Mouse (Mus musculus) gastrocnemius, postnatal 10 days (tissue): ENCODE measurements around the gene Tcf12. TPM values are rescaled to one million over a fixed set of nuclear protein-coding genes. Genes with fewer than 3 reads are reported as not detected.

ENCODE experiments used
- DNase-seq: peaks from one replicate; pipeline ENCODE4 v3.0.0; 2021; ENCODE audit warnings: mixed read lengths
- total RNA-seq, 2 experiments: library from RNA; stranded (reverse); gene quantifications; 2 replicates each; pipeline ENCODE4 v1.2.3; 2021

Gene Tcf12
- total RNA-seq, 2 experiments from 2014 or later: 67.1 to 76.9 TPM

- no peak for DNase-seq
Observed at GRCm38 (mm10) chr9:71906522-71906921, 205.1 kb downstream of the Tcf12 start.

- no peak for DNase-seq
Observed at GRCm38 (mm10) chr9:71898852-71899251, 212.8 kb downstream of the Tcf12 start.

GRCm38 (mm10) chr9:71897399-71897798 lies 214.3 kb downstream of the Tcf12 start:
- no peak for DNase-seq

GRCm38 (mm10) chr9:71895931-71896724 lies 215.5 kb downstream of the Tcf12 start:
- DNase-seq: no peak

- DNase-seq: no peak
Observed at GRCm38 (mm10) chr9:71895291-71895690, 216.4 kb downstream of the Tcf12 start.

GRCm38 (mm10) chr9:71894943-71895286 lies 216.8 kb downstream of the Tcf12 start:
- no peak for DNase-seq

GRCm38 (mm10) chr9:71894246-71894942 lies 217.3 kb downstream of the Tcf12 start:
- DNase-seq: no peak

GRCm38 (mm10) chr9:71888450-71888849 lies 223.2 kb downstream of the Tcf12 start:
- no peak for DNase-seq

GRCm38 (mm10) chr9:71880629-71881028 lies 231.0 kb downstream of the Tcf12 start:
- DNase-seq: no peak

- DNase-seq: no peak
Observed at GRCm38 (mm10) chr9:71879972-71880371, 231.7 kb downstream of the Tcf12 start.

- no peak for DNase-seq
Observed at GRCm38 (mm10) chr9:71879415-71879814, 232.3 kb downstream of the Tcf12 start.

- no peak for DNase-seq
Observed at GRCm38 (mm10) chr9:71877867-71878266, 233.8 kb downstream of the Tcf12 start.

GRCm38 (mm10) chr9:71874761-71875160 lies 236.9 kb downstream of the Tcf12 start:
- DNase-seq: no peak

GRCm38 (mm10) chr9:71874035-71874572 lies 237.6 kb downstream of the Tcf12 start:
- DNase-seq: no peak

GRCm38 (mm10) chr9:71863338-71863737 lies 248.3 kb downstream of the Tcf12 start:
- no peak for DNase-seq

- no peak for DNase-seq
Observed at GRCm38 (mm10) chr9:71861629-71862028, 250.0 kb downstream of the Tcf12 start.

GRCm38 (mm10) chr9:71857926-71858325 lies 253.7 kb downstream of the Tcf12 start:
- no peak for DNase-seq

GRCm38 (mm10) chr9:71853904-71854303 lies 257.8 kb downstream of the Tcf12 start:
- no peak for DNase-seq

GRCm38 (mm10) chr9:71850283-71850682 lies 261.4 kb downstream of the Tcf12 start:
- no peak for DNase-seq

GRCm38 (mm10) chr9:71848392-71848791 lies 263.3 kb downstream of the Tcf12 start:
- no peak for DNase-seq

- DNase-seq: no peak
Observed at GRCm38 (mm10) chr9:71847921-71848320, 263.8 kb downstream of the Tcf12 start.

- no peak for DNase-seq
Observed at GRCm38 (mm10) chr9:71841850-71842249, 269.8 kb downstream of the Tcf12 start.

- DNase-seq: no peak
Observed at GRCm38 (mm10) chr9:71837366-71837765, 274.3 kb downstream of the Tcf12 start.

- no peak for DNase-seq
Observed at GRCm38 (mm10) chr9:71836366-71836765, 275.3 kb downstream of the Tcf12 start.
